ENCODE assay signal across 8 mouse cellular contexts in the genomic region with DNA sequence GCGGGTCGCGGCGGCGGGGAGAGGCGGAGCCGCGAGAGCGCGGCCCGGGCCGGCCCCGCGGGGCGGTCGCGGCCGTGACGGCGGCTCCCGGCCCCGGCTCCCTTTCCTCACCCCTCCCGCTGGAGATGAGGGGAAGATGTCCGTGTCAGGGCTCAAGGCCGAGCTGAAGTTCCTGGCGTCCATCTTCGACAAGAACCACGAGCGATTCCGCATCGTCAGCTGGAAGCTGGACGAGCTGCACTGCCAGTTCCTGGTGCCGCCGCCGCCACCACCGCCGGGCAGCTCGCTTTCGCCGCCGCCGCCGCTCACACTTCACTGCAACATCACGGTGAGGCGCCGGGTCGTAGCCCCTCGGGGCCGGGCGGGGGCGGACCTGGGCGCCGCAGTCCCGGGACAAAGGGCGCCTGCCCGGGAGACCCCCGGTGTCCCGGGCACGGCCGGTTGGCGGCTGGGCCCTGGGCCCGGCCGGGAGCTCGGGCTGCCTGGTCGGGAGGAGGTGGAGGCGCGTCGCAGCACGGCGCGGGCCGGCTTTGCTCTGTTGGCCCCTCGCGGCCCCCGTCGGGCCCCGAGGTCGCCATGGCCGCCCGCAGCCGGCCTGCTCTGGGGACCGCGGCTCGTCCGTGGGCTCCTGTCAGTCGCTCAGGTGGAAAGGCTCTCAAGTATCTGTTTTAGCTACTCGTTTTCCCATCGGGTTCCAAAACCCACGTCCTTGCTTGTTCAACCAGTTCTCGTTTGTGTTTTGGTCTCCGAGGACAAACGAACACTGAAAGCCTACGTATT. TPM values are rescaled to one million over a fixed set of nuclear protein-coding genes. Genes with fewer than 3 reads are reported as not detected.
A peak's percentile ranks its signal among the peaks of the same experiment; 100 is the strongest.
DNase-seq lines count a peak whose midpoint lies in the region; ATAC-seq and TF ChIP-seq lines count a peak whose summit lies in the region.

No protein-coding gene starts in this region.

- H3K36me3 ChIP-seq in intestine, embryonic 14.5 days (ENCODE audit: control insufficient read depth, insufficient read depth, low read length), result no peaks in the 10 kb centered on the region
- H3K36me3 ChIP-seq in limb, embryonic 11.5 days (ENCODE audit: control insufficient read depth, insufficient read depth, low read length), result no peaks in the 10 kb centered on the region
- H3K36me3 ChIP-seq in midbrain, embryonic 11.5 days (ENCODE audit: control insufficient read depth, insufficient read depth, low read length), result no peaks in the 10 kb centered on the region

- peak overlapping the region; percentile 81 for H3K27ac ChIP-seq in cortical plate, adult 2 months (ENCODE audit: insufficient read depth, low read length)
- H3K27ac ChIP-seq in intestine, embryonic 14.5 days (ENCODE audit: low read depth), result peak overlapping the region; percentile 83
- H3K27ac ChIP-seq in limb, embryonic 11.5 days (replicated peaks; ENCODE audit: low read depth, low read length), result peak overlapping the region; percentile 68
- peak overlapping the region; percentile 80 for H3K27ac ChIP-seq in midbrain, embryonic 11.5 days (ENCODE audit: low read depth, low read length)

- H3K27me3 ChIP-seq in intestine, embryonic 14.5 days (replicated peaks; ENCODE audit: control insufficient read depth, insufficient read depth, low read length), result no peaks in the 10 kb centered on the region
- no peaks in the 10 kb centered on the region for H3K27me3 ChIP-seq in limb, embryonic 11.5 days (ENCODE audit: control insufficient read depth, insufficient read depth, low read length)
- H3K27me3 ChIP-seq in midbrain, embryonic 11.5 days (ENCODE audit: control insufficient read depth, insufficient read depth, low read length), result no peaks in the 10 kb centered on the region

- WGBS in intestine, embryonic 14.5 days, result under 1% methylated on average over 82 of the region's 93 CpGs
- WGBS in limb, embryonic 11.5 days, result under 1% methylated on average over 70 of the region's 93 CpGs
- under 1% methylated on average over 90 of the region's 93 CpGs for WGBS in midbrain, embryonic 11.5 days

- H3K4me1 ChIP-seq in cortical plate, adult 2 months (ENCODE audit: control insufficient read depth, insufficient read depth, low read length), result peaks cover 1% of the 10 kb centered on the region; the same call in 1 of the 2 replicates
- peaks cover 13% of the 10 kb centered on the region for H3K4me1 ChIP-seq in intestine, embryonic 14.5 days (replicated peaks; ENCODE audit: control insufficient read depth, insufficient read depth, low read length)
- 0 out of 2 replicates have a peak, but pooled peaks cover 2% of the 10 kb centered on the region for H3K4me1 ChIP-seq in limb, embryonic 11.5 days (ENCODE audit: control insufficient read depth, insufficient read depth, low read length)
- H3K4me1 ChIP-seq in midbrain, embryonic 11.5 days (ENCODE audit: control insufficient read depth, insufficient read depth, low read length), result peaks cover 11% of the 10 kb centered on the region

- peak; percentile 77 for ATAC-seq in intestine, embryonic 14.5 days (replicated peaks; ENCODE audit: low FRiP score, low TSS enrichment, low read depth)
- peak; percentile 70 for ATAC-seq in limb, embryonic 11.5 days (ENCODE audit: insufficient number of reproducible peaks, low FRiP score, low TSS enrichment, low read depth)
- ATAC-seq in midbrain, embryonic 11.5 days (ENCODE audit: low FRiP score), result peak; percentile 74

- peak overlapping the region; percentile 93 for H3K4me2 ChIP-seq in intestine, embryonic 14.5 days (ENCODE audit: low read length)
- peak overlapping the region; percentile 82 for H3K4me2 ChIP-seq in limb, embryonic 11.5 days (ENCODE audit: low read depth, severe bottlenecking)
- peak overlapping the region; percentile 89 for H3K4me2 ChIP-seq in midbrain, embryonic 11.5 days

- TF ChIP-seq CTCF in cortical plate, adult 2 months (IDR thresholded peaks at IDR 0.05; ENCODE audit: extremely low read depth, insufficient read depth, low read length), result no peak

- no peak for TF ChIP-seq POLR2A in cortical plate, adult 2 months (IDR thresholded peaks at IDR 0.05; ENCODE audit: extremely low read depth, insufficient read depth, low read length)

- peak overlapping the region; percentile 99 for H3K4me3 ChIP-seq in cortical plate, adult 2 months (ENCODE audit: insufficient read depth, low read length)
- peak overlapping the region; percentile 90 for H3K4me3 ChIP-seq in intestine, embryonic 14.5 days (ENCODE audit: low read depth, low read length)
- H3K4me3 ChIP-seq in limb, embryonic 11.5 days (ENCODE audit: low read depth, low read length), result peak overlapping the region; percentile 86
- peak overlapping the region; percentile 92 for H3K4me3 ChIP-seq in midbrain, embryonic 11.5 days (ENCODE audit: low read depth, low read length)

- no peaks in the 10 kb centered on the region for H3K9me3 ChIP-seq in intestine, embryonic 14.5 days (ENCODE audit: control insufficient read depth, low read length)
- H3K9me3 ChIP-seq in limb, embryonic 11.5 days (ENCODE audit: control insufficient read depth, low read length), result no peaks in the 10 kb centered on the region
- H3K9me3 ChIP-seq in midbrain, embryonic 11.5 days (ENCODE audit: control insufficient read depth, low read length), result no peaks in the 10 kb centered on the region

- peak; percentile 31 for DNase-seq in left cerebral cortex, adult 18-20 months (ENCODE audit: low spot score in 2 of 2)
- no peak for DNase-seq in left cerebral cortex, adult 9 months (ENCODE audit: low spot score in 2 of 2)
- peak; percentile 53 for DNase-seq in gastrocnemius, postnatal 25 days
- DNase-seq in intestine, embryonic 14.5 days (ENCODE audit: low spot score), result peak; percentile 85
- peak; percentile 68 for DNase-seq in limb, embryonic 11.5 days (ENCODE audit: low spot score)
- DNase-seq in midbrain, embryonic 11.5 days (ENCODE audit: low spot score, missing footprints), result peak; percentile 97
- DNase-seq in right cerebral cortex, postnatal 4 days, result peak; percentile 58

- peak overlapping the region; percentile 93 for H3K9ac ChIP-seq in intestine, embryonic 14.5 days (ENCODE audit: low read length)
- H3K9ac ChIP-seq in limb, embryonic 11.5 days (ENCODE audit: low read length), result peak overlapping the region; percentile 91
- H3K9ac ChIP-seq in midbrain, embryonic 11.5 days (ENCODE audit: low read length), result peak overlapping the region; percentile 95

RNA-seq across cellular contexts. Expression of gene Ube2q2, which starts 1.0 kb away (rescaled TPM):
- total RNA-seq in left cerebral cortex, adult 18-20 months (2021), result 10 to 100 TPM; 70.0 to 75.6 TPM
- polyA plus RNA-seq in cortical plate, adult 2 months (2012; rRNA removed), result 40.8 and 44.8 TPM in 2 replicates
- 10 to 100 TPM; 27.2 to 31.4 TPM for total RNA-seq in gastrocnemius, postnatal 25 days (2021)
- 33.2 and 33.8 TPM in 2 replicates for polyA plus RNA-seq in intestine, embryonic 14.5 days (2014; fragmentation: Nextera tagmentation; extraction: Ambion mirVana)
- 40.2 and 40.3 TPM in 2 replicates for polyA plus RNA-seq in limb, embryonic 11.5 days (2014; fragmentation: Nextera tagmentation; extraction: Ambion mirVana)
- 50.1 and 55.0 TPM in 2 replicates for polyA plus RNA-seq in midbrain, embryonic 11.5 days (2014; fragmentation: Nextera tagmentation; extraction: Ambion mirVana)

RNA-seq across cellular contexts. Expression of gene Fbxo22, which starts 59.0 kb away (rescaled TPM):
- total RNA-seq in left cerebral cortex, adult 18-20 months (2021), result 10 to 100 TPM; 43.9 to 45.7 TPM
- polyA plus RNA-seq in cortical plate, adult 2 months (2012; rRNA removed), result 33.1 and 34.8 TPM in 2 replicates
- total RNA-seq in gastrocnemius, postnatal 25 days (2021), result 10 to 100 TPM; 18.2 to 18.6 TPM
- polyA plus RNA-seq in intestine, embryonic 14.5 days (2014; fragmentation: Nextera tagmentation; extraction: Ambion mirVana), result 57.5 and 63.0 TPM in 2 replicates
- 73.6 and 74.7 TPM in 2 replicates for polyA plus RNA-seq in limb, embryonic 11.5 days (2014; fragmentation: Nextera tagmentation; extraction: Ambion mirVana)
- polyA plus RNA-seq in midbrain, embryonic 11.5 days (2014; fragmentation: Nextera tagmentation; extraction: Ambion mirVana), result 84.6 and 92.5 TPM in 2 replicates

Comparison
In these comparisons a context has a peak if more than half of its experiments do, and no peak if none do; other contexts are left out.
1. DNase-seq: peak in left cerebral cortex, adult 18-20 months (2 of 2), gastrocnemius, postnatal 25 days (single experiment), intestine, embryonic 14.5 days (single experiment), limb, embryonic 11.5 days (single experiment), midbrain, embryonic 11.5 days (single experiment) and right cerebral cortex, postnatal 4 days (single experiment); none in left cerebral cortex, adult 9 months (0 of 2).
2. Peak in every context shown above with its lines, with median percentiles within 50 percentile points of each other: H3K27ac ChIP-seq, H3K4me3 ChIP-seq, ATAC-seq, H3K4me2 ChIP-seq and H3K9ac ChIP-seq.